Mouse (Mus musculus) liver, embryonic 14.5 days (tissue): Measurements from ENCODE around the gene Nop53. TPM values are rescaled to one million over a fixed set of nuclear protein-coding genes. Genes with fewer than 3 reads are reported as not detected.

Experiments used
- ATAC-seq: fragments of 200-750 bp; cut with Nextera tagmentation; 2 replicates; pipeline ENCODE4 v1.8.0; 2017; ENCODE audit warnings: moderate number of reproducible peaks, mild to moderate bottlenecking, moderate library complexity; ENCODE audit not compliant: insufficient read depth
- DNase-seq, 3 experiments: peaks; one replicate each; pipeline ENCODE4 v3.0.0-alpha.2; 2012 to 2013; ENCODE audit warnings: low read depth in 3 of 3, low spot score in 3 of 3
- H3K27ac ChIP-seq: fragments of 300-500 bp; sonication (generic); 2 replicates; pipeline ENCODE4 v1.5.1; 2014; ENCODE audit warnings: moderate library complexity, mild to moderate bottlenecking, control low read depth, inconsistent platforms
- H3K27me3 ChIP-seq: fragments of 300-500 bp; sonication (generic); 2 replicates; pipeline ENCODE4 v1.6.1; 2014; ENCODE audit warnings: mild to moderate bottlenecking, low read length, moderate library complexity; ENCODE audit not compliant: control insufficient read depth, insufficient read depth
- H3K36me3 ChIP-seq: fragments of 300-500 bp; sonication (generic); replicated peaks from 2 replicates; pipeline ENCODE4 v1.6.1; 2014; ENCODE audit warnings: low read depth; ENCODE audit not compliant: control insufficient read depth, insufficient read depth
- H3K4me1 ChIP-seq, 2 experiments: fragments of 200-500 bp in 1 of 2; fragments of 300-500 bp in 1 of 2; sonication (generic) in 1 of 2; replicated peaks; 2 replicates each; pipeline ENCODE4 v1.6.1; 2012 to 2014; ENCODE audit warnings: antibody characterized with exemption in 1 of 2, inconsistent platforms in 1 of 2, low read length in 1 of 2; ENCODE audit not compliant: control insufficient read depth in 2 of 2, insufficient read depth in 2 of 2
- H3K4me2 ChIP-seq: fragments of 300-500 bp; sonication (generic); 2 replicates; pipeline ENCODE4 v1.6.1; 2014; ENCODE audit warnings: low read depth, mild to moderate bottlenecking, control low read depth, moderate library complexity
- H3K4me3 ChIP-seq, 2 experiments: fragments of 200-500 bp in 1 of 2; fragments of 300-500 bp in 1 of 2; sonication (generic) in 1 of 2; 2 replicates each; pipeline ENCODE4 v1.5.1; 2012 to 2014; ENCODE audit warnings: low read depth in 2 of 2, low read length in 2 of 2, mild to moderate bottlenecking in 2 of 2, control low read depth in 1 of 2, inconsistent platforms in 1 of 2, moderate library complexity in 1 of 2; ENCODE audit not compliant: insufficient read depth in 1 of 2
- H3K9ac ChIP-seq: fragments of 300-500 bp; sonication (generic); replicated peaks from 2 replicates; pipeline ENCODE4 v1.6.1; 2014; ENCODE audit warnings: mild to moderate bottlenecking, control low read depth, moderate library complexity
- H3K9me3 ChIP-seq: fragments of 300-500 bp; sonication (generic); 2 replicates; pipeline ENCODE4 v1.6.1; 2016; ENCODE audit warnings: low read length, mixed read lengths; ENCODE audit not compliant: control insufficient read depth
- CTCF ChIP-seq: IDR thresholded peaks from 2 replicates; pipeline ENCODE4 v1.5.1; 2016; ENCODE audit warnings: antibody characterized with exemption, low read depth, control low read depth
- EP300 ChIP-seq: IDR thresholded peaks from 2 replicates; pipeline ENCODE4 v1.6.1; 2016; ENCODE audit warnings: antibody characterized with exemption, low read depth
- WGBS: fragments of 180-500 bp; shearing (Covaris S2); extraction: QIAGEN DNeasy Blood & Tissue Kit; methylation state at CpG from one replicate; pipeline ENCODE4 v1.1.7; 2014; ENCODE audit not compliant: insufficient replicate concordance; 5-methylcytosine and 5-hydroxymethylcytosine counted together
- polyA plus RNA-seq, 2 experiments: library from polyadenylated mRNA; depleted of rRNA in 1 of 2; stranded (reverse) in 1 of 2; unstranded in 1 of 2; fragments of >200 nt; fragmentation: Nextera tagmentation in 1 of 2; extraction: Ambion mirVana in 1 of 2; gene quantifications; 2 replicates each; pipeline versions ENCODE4 v1.2.1 to v1.2.3; 2012 to 2014

Gene Nop53
- polyA plus RNA-seq, 2 experiments: 56.9 to 75.9 TPM

GRCm38 (mm10) chr7:15905861-15906260 is 40.0 kb downstream of the Nop53 start:
- Histone ChIP-seq H3K4me2 (no peak overlapping the region), H3K9ac (no peak overlapping the region), H3K27me3 (no peaks in the 10 kb centered on the region), H3K4me1 (no peaks in the 10 kb centered on the region), H3K36me3 (no peaks in the 10 kb centered on the region), H3K27ac (no peak overlapping the region), H3K4me3 (no peak overlapping the region), H3K9me3 (no peaks in the 10 kb centered on the region)
- ATAC-seq (no peak), DNase-seq (no peak)
- TF ChIP-seq CTCF: no peak
- no peak for TF ChIP-seq EP300
- 65% methylated on average over 7 of the region's 7 CpGs for WGBS

DNA sequence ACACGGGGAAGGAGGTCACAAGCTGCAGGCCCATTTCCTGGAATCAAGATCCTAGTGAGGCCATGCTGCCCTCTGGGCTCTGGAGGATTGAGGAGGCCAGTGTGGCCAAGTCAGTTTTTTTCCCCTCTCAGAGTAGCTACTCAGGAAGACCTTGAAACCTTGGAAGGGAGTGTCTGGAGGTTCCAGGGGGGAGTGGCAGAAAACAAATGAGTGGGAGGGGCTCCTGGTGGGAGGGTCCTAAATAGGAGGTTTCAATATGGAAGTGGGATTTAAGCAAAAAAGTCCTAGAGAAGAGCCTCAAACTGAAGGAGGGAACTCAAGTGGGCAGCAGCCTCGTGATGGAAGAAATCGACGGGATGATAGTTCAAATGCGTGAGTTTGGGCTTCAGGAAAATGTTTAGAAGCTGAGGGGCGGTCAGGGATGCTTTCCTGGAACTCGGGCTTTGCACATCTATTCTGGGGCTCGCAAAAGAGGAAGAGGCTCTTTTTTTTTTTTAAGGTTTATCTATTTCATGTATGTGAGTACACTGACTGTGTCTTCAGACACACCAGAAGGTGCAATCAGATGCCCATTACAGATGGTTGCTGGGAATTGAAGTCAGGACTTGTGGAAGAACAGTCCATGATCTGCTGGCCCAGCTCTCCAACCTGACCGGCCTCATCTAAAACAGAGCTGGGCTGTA is 44.4 kb downstream of the Nop53 start:
- no peak for ATAC-seq
- Histone ChIP-seq H3K36me3 (no peaks in the 10 kb centered on the region), H3K9ac (no peak overlapping the region), H3K27me3 (no peaks in the 10 kb centered on the region), H3K9me3 (no peaks in the 10 kb centered on the region), H3K4me3 (no peak overlapping the region), H3K4me2 (no peak overlapping the region), H3K4me1 (no peaks in the 10 kb centered on the region), H3K27ac (no peak overlapping the region)
- DNase-seq: no peak
- WGBS: 42% methylated on average over 9 of the region's 9 CpGs
- no peak for TF ChIP-seq EP300

DNA sequence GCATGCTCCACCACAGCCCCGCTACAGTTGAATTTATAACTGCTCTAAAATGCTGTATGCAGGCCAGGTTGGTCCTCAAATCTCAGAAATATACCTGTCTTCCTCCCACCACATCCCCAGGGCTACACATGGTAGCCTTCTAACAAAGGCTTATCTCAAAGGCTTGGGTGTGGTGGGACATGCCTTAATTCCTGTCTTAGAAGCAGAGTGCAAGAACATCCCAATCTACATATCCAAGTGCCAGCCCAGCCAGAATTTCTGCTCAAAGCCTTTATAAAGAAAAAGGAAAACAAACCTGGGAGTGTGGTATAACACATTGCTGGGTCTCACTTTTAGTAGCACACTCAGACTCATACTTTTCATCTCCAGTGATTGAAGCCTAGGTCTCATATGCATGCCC is 51.6 kb downstream of the Nop53 start:
- Histone ChIP-seq H3K9me3 (no peaks in the 10 kb centered on the region), H3K9ac (no peak overlapping the region), H3K4me2 (no peak overlapping the region), H3K27me3 (no peaks in the 10 kb centered on the region), H3K4me3 (no peak overlapping the region), H3K27ac (no peak overlapping the region), H3K4me1 (no peaks in the 10 kb centered on the region), H3K36me3 (no peaks in the 10 kb centered on the region)
- 46% methylated on average over 1 of the region's 1 CpGs for WGBS
- DNase-seq (no peak), ATAC-seq (no peak)
- TF ChIP-seq EP300: no peak
- no peak for TF ChIP-seq CTCF

Other genes with a start within 250 kb of the Nop53 start
- gene Obox5, start 195.9 kb downstream of the Nop53 start, polyA plus RNA-seq (2012; rRNA removed): not detected in 2 replicates
- not detected in 2 replicates for gene Obox5, start 195.9 kb downstream of the Nop53 start, polyA plus RNA-seq (2014; fragmentation: Nextera tagmentation; extraction: Ambion mirVana)
- gene Obox6, start 106.4 kb downstream of the Nop53 start, polyA plus RNA-seq (2012; rRNA removed): not detected in 2 replicates
- gene Obox6, start 106.4 kb downstream of the Nop53 start, polyA plus RNA-seq (2014; fragmentation: Nextera tagmentation; extraction: Ambion mirVana): not detected in 2 replicates
- gene Crx, start 66.1 kb downstream of the Nop53 start, polyA plus RNA-seq (2012; rRNA removed): not detected in 2 replicates
- not detected in 2 replicates for gene Crx, start 66.1 kb downstream of the Nop53 start, polyA plus RNA-seq (2014; fragmentation: Nextera tagmentation; extraction: Ambion mirVana)
- not detected in 2 replicates for gene Crxos, start 63.5 kb downstream of the Nop53 start, polyA plus RNA-seq (2012; rRNA removed)
- gene Crxos, start 63.5 kb downstream of the Nop53 start, polyA plus RNA-seq (2014; fragmentation: Nextera tagmentation; extraction: Ambion mirVana): not detected in 2 replicates
- gene Selenow, start 23.7 kb downstream of the Nop53 start, polyA plus RNA-seq (2012; rRNA removed): 169 and 186 TPM in 2 replicates
- 334 and 343 TPM in 2 replicates for gene Selenow, start 23.7 kb downstream of the Nop53 start, polyA plus RNA-seq (2014; fragmentation: Nextera tagmentation; extraction: Ambion mirVana)
- 2.5 and 2.7 TPM in 2 replicates for gene Ehd2, start 21.5 kb upstream of the Nop53 start, polyA plus RNA-seq (2012; rRNA removed)
- 3.0 and 3.2 TPM in 2 replicates for gene Ehd2, start 21.5 kb upstream of the Nop53 start, polyA plus RNA-seq (2014; fragmentation: Nextera tagmentation; extraction: Ambion mirVana)
- gene Bicra, start 101.8 kb upstream of the Nop53 start, polyA plus RNA-seq (2012; rRNA removed): 1.8 and 2.2 TPM in 2 replicates
- 0.83 and 1.5 TPM in 2 replicates for gene Bicra, start 101.8 kb upstream of the Nop53 start, polyA plus RNA-seq (2014; fragmentation: Nextera tagmentation; extraction: Ambion mirVana)
- 0.02 TPM in 1 of 2 replicates, not detected in the other for gene Zfp541, start 115.7 kb upstream of the Nop53 start, polyA plus RNA-seq (2012; rRNA removed)
- not detected in 2 replicates for gene Zfp541, start 115.7 kb upstream of the Nop53 start, polyA plus RNA-seq (2014; fragmentation: Nextera tagmentation; extraction: Ambion mirVana)
- 88.9 and 110 TPM in 2 replicates for gene Napa, start 152.4 kb upstream of the Nop53 start, polyA plus RNA-seq (2012; rRNA removed)
- gene Napa, start 152.4 kb upstream of the Nop53 start, polyA plus RNA-seq (2014; fragmentation: Nextera tagmentation; extraction: Ambion mirVana): 107 and 112 TPM in 2 replicates
- gene Kptn, start 173.8 kb upstream of the Nop53 start, polyA plus RNA-seq (2012; rRNA removed): 5.7 and 7.5 TPM in 2 replicates
- gene Kptn, start 173.8 kb upstream of the Nop53 start, polyA plus RNA-seq (2014; fragmentation: Nextera tagmentation; extraction: Ambion mirVana): 8.2 and 8.6 TPM in 2 replicates
- 0.08 and 0.11 TPM in 2 replicates for gene Slc8a2, start 183.8 kb upstream of the Nop53 start, polyA plus RNA-seq (2012; rRNA removed)
- gene Slc8a2, start 183.8 kb upstream of the Nop53 start, polyA plus RNA-seq (2014; fragmentation: Nextera tagmentation; extraction: Ambion mirVana): not detected in 2 replicates
- gene Meis3, start 229.0 kb upstream of the Nop53 start, polyA plus RNA-seq (2012; rRNA removed): 1.2 and 1.6 TPM in 2 replicates
- gene Meis3, start 229.0 kb upstream of the Nop53 start, polyA plus RNA-seq (2014; fragmentation: Nextera tagmentation; extraction: Ambion mirVana): 0.70 and 1.0 TPM in 2 replicates